Mouse (Mus musculus) G1E (cell line): ENCODE results near the gene Tmeff1. TPM values are rescaled to one million over a fixed set of nuclear protein-coding genes. Genes with fewer than 3 reads are reported as not detected.

Experiments
- ATAC-seq: 2 replicates; pipeline ENCODE4 v1.8.0; 2016; ENCODE audit warnings: mild to moderate bottlenecking; ENCODE audit not compliant: insufficient number of reproducible peaks, poor library complexity, low FRiP score, severe bottlenecking; ENCODE audit errors: extremely low read depth
- DNase-seq: peaks from one replicate; pipeline ENCODE4 v3.0.0; 2012; ENCODE audit warnings: low spot score
- H3K27me3 ChIP-seq: 2 replicates; pipeline ENCODE4 v1.6.1; 2012; ENCODE audit warnings: mild to moderate bottlenecking, low read length, inconsistent platforms; ENCODE audit not compliant: insufficient read depth
- H3K36me3 ChIP-seq: replicated peaks from 2 replicates; pipeline ENCODE3; 2012; ENCODE audit warnings: mild to moderate bottlenecking, inconsistent platforms
- H3K4me1 ChIP-seq: 2 replicates; pipeline ENCODE4 v1.6.1; 2012; ENCODE audit warnings: low read depth, low read length, inconsistent platforms, mixed read lengths; ENCODE audit not compliant: insufficient read depth
- H3K4me3 ChIP-seq: 2 replicates; pipeline ENCODE4 v1.5.1; 2012; ENCODE audit warnings: low read depth, mild to moderate bottlenecking, inconsistent platforms, low read length, moderate library complexity, mixed read lengths
- H3K9me3 ChIP-seq: replicated peaks from 2 replicates; pipeline ENCODE4 v1.6.1; 2012; ENCODE audit warnings: inconsistent platforms
- CTCF ChIP-seq: IDR thresholded peaks from 2 replicates; pipeline ENCODE4 v1.5.1; 2012; ENCODE audit warnings: low read depth, low read length, inconsistent platforms, mixed read lengths
- GATA1 ChIP-seq: IDR thresholded peaks from 2 replicates; pipeline ENCODE4 v1.6.1; 2012; ENCODE audit warnings: borderline replicate concordance, low read length, inconsistent platforms, mixed read lengths
- GATA2 ChIP-seq: IDR thresholded peaks from 2 replicates; pipeline ENCODE4 v1.6.1; 2012; ENCODE audit warnings: low read depth, low read length, inconsistent platforms, borderline replicate concordance
- POLR2AphosphoS5 ChIP-seq: IDR thresholded peaks from 2 replicates; pipeline ENCODE4 v1.6.1; 2012; ENCODE audit warnings: low read depth, low read length, inconsistent platforms; ENCODE audit not compliant: insufficient replicate concordance
- TAL1 ChIP-seq: conservative IDR thresholded peaks from 2 replicates; pipeline ENCODE4 v1.6.1; 2012; ENCODE audit warnings: low read depth, low read length, inconsistent platforms, mixed read lengths
- polyA plus RNA-seq: library from polyadenylated mRNA; stranded (reverse); fragments of >175 nt; gene quantifications from 2 replicates; pipeline ENCODE4 v1.2.3, GENCODE M21; 2012
- total RNA-seq, 2 experiments: library from RNA; stranded (forward) in 1 of 2; stranded (reverse) in 1 of 2; fragments of 200-1000 nt in 1 of 2; fragments of >200 nt in 1 of 2; fragmentation: Nextera tagmentation in 1 of 2; gene quantifications; 2 replicates each; pipeline ENCODE4 v1.2.3; 2014 to 2017

The Tmeff1 gene
- total and polyA plus RNA-seq, 3 experiments = not detected

GRCm38 (mm10) chr4:48579475-48580110 lies 5.4 kb upstream of the Tmeff1 start:
- DNase-seq (no peak), ATAC-seq (no peak)
- H3K9me3 ChIP-seq = peaks cover 11% of the 10 kb centered on the region
- no peak for TF ChIP-seq GATA2
- H3K4me1 ChIP-seq = no peaks in the 10 kb centered on the region
- H3K27me3 ChIP-seq = no peaks in the 10 kb centered on the region
- no peaks in the 10 kb centered on the region for H3K36me3 ChIP-seq
- H3K4me3 ChIP-seq = no peak overlapping the region

DNA sequence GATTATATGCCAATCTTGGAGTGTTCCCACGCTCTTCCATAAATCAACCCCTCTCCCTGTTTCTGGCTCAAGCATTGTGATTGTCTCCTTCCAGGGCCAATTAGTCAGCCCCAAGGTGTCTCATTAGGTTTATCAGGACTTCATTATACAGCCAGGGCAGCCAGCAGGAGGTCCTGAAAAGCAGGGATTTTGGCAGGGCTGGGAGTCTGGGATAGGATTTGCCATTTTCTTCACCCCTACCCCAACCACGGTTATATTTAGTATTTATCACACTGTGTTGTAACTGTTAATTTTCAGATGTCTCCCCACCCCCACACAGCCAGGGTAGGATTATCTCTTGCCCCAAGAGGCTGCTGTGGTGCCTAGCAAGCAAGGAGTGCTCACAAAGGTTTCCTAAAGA lies 3.8 kb upstream of the Tmeff1 start:
- TF ChIP-seq POLR2AphosphoS5 (no peak), CTCF (no peak), GATA2 (no peak), TAL1 (no peak), GATA1 (no peak)
- Histone ChIP-seq H3K9me3 (peaks cover 27% of the 10 kb centered on the region), H3K4me3 (no peak overlapping the region), H3K36me3 (no peaks in the 10 kb centered on the region), H3K27me3 (0 out of 2 replicates have a peak, but pooled peaks cover 2% of the 10 kb centered on the region), H3K4me1 (no peaks in the 10 kb centered on the region)
- no peak for DNase-seq
- ATAC-seq = no peak

DNA sequence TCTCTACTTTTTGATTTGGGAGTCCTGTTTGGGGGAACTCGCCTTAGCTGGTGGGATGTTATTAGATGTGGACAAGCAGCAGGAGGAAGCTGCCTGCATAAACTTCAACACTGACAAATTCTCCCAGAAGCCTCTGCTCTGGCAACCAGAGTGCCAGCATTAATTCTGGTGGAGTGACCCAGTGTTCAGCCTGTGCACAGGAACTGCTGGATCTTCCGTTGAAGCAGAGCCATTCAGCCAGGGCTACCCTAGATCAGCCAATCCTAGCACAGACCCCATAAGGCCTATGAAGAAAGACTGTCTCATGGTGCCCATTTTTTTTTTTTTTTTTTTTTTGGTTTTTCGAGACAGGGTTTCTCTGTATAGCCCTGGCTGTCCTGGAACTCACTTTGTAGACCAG lies 3.0 kb upstream of the Tmeff1 start:
- Histone ChIP-seq H3K27me3 (0 out of 2 replicates have a peak, but pooled peaks cover 2% of the 10 kb centered on the region), H3K36me3 (no peaks in the 10 kb centered on the region), H3K4me3 (no peak overlapping the region), H3K4me1 (no peaks in the 10 kb centered on the region), H3K9me3 (peaks cover 32% of the 10 kb centered on the region)
- no peak for ATAC-seq
- no peak for TF ChIP-seq GATA2
- no peak for TF ChIP-seq GATA1
- TF ChIP-seq TAL1 = no peak
- DNase-seq = no peak

DNA sequence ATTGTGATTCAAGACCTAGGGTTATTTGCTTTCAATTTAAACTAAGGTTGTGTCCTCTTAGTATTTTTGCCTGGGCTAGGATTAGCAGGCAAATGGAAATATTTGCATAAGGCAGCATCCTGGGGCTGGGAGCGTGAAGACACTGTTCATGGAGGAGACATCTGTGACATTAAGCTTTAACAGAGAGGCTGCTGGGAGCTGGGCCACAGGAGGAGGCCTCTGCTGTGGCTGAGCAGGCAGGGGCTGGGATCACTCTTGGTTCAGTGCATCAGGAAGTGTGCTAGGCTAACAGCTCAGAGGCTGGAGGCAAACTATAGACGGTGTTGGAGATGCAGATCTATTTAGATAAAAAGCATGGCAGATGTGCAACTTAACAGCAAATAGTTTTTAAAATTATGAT lies 2.0 kb upstream of the Tmeff1 start:
- Histone ChIP-seq H3K9me3 (peaks cover 35% of the 10 kb centered on the region), H3K36me3 (no peaks in the 10 kb centered on the region), H3K27me3 (0 out of 2 replicates have a peak, but pooled peaks cover 2% of the 10 kb centered on the region), H3K4me3 (no peak overlapping the region), H3K4me1 (no peaks in the 10 kb centered on the region)
- DNase-seq (no peak), ATAC-seq (no peak)
- TF ChIP-seq TAL1 = no peak
- no peak for TF ChIP-seq CTCF
- TF ChIP-seq POLR2AphosphoS5 = no peak

DNA sequence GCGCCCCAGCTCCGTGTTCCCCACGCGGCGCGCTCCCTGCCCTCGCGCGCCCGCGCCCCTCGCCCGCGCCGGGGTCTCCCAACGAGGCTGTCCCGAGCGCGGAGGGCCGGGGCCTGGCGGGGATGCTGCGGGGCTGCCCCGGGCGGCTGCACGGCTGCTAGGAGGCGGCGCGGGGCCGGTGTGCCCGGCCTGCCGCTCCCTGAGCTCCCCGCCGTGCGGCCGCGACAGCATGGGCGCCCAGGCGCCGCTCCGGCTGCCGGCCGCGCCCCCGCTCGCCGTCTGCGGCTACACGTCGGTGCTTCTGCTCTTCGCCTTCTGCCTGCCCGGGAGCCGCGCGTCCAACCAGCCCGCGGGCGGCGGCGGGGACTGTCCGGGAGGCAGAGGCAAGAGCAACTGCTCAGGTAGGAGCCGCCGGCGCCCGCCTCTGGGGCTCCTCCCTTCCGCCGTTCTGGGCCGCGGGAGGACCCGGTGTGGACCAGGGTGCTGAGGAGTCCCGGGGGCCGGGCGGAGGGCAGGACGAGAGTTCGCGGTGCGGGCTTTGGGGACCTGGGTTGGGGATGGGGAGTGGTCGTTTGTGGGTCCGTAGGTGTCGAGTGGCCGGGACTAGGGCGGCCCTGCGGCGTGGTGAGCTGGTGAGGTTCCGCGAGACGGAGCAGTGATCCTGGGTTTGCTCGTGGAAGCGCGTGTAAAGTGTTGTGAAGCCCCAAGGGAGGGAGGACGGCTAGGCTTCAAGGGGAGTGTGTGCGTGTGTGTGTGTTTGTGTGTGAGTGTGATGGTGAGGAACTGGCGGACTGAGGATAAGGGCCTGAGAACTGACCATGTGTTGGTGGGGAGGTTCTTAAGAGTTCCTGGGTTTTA lies 496 bp downstream of the Tmeff1 start:
- Histone ChIP-seq H3K4me1 (no peaks in the 10 kb centered on the region), H3K36me3 (no peaks in the 10 kb centered on the region), H3K4me3 (no peak overlapping the region), H3K9me3 (peaks cover 31% of the 10 kb centered on the region), H3K27me3 (0 out of 2 replicates have a peak, but pooled peaks cover 2% of the 10 kb centered on the region)
- DNase-seq = no peak
- no peak for TF ChIP-seq CTCF
- no peak for TF ChIP-seq POLR2AphosphoS5
- no peak for TF ChIP-seq TAL1
- TF ChIP-seq GATA2 = no peak
- no peak for TF ChIP-seq GATA1
- no peak for ATAC-seq

- H3K4me3 ChIP-seq = no peak overlapping the region
- 0 out of 2 replicates have a peak, but pooled peaks cover 2% of the 10 kb centered on the region for H3K27me3 ChIP-seq
- no peak for DNase-seq
- H3K9me3 ChIP-seq = peaks cover 31% of the 10 kb centered on the region
- no peaks in the 10 kb centered on the region for H3K4me1 ChIP-seq
- ATAC-seq = no peak
- TF ChIP-seq GATA2 (no peak), TAL1 (no peak), GATA1 (no peak), POLR2AphosphoS5 (no peak)
- H3K36me3 ChIP-seq = no peaks in the 10 kb centered on the region
These were observed 1.3 kb downstream of the Tmeff1 start for GRCm38 (mm10) chr4:48586099-48586821.
